Mouse (Mus musculus) bone marrow macrophage, adult 2 months (primary cell): ENCODE results near the gene Ythdf1.

Source experiments
- CTCF ChIP-seq: IDR thresholded peaks from 2 replicates; pipeline ENCODE4 v1.5.1; 2012; ENCODE audit warnings: low read depth, mild to moderate bottlenecking, low read length, moderate library complexity
- POLR2A ChIP-seq: IDR thresholded peaks from 2 replicates; pipeline ENCODE4 v1.6.1; 2012; ENCODE audit warnings: mild to moderate bottlenecking, low read depth, low read length, borderline replicate concordance

GRCm38 (mm10) chr2:180870006-180870405 is 50.7 kb downstream of the Ythdf1 start:
- TF ChIP-seq CTCF (no peak), POLR2A (no peak)
